In the genomic region with DNA sequence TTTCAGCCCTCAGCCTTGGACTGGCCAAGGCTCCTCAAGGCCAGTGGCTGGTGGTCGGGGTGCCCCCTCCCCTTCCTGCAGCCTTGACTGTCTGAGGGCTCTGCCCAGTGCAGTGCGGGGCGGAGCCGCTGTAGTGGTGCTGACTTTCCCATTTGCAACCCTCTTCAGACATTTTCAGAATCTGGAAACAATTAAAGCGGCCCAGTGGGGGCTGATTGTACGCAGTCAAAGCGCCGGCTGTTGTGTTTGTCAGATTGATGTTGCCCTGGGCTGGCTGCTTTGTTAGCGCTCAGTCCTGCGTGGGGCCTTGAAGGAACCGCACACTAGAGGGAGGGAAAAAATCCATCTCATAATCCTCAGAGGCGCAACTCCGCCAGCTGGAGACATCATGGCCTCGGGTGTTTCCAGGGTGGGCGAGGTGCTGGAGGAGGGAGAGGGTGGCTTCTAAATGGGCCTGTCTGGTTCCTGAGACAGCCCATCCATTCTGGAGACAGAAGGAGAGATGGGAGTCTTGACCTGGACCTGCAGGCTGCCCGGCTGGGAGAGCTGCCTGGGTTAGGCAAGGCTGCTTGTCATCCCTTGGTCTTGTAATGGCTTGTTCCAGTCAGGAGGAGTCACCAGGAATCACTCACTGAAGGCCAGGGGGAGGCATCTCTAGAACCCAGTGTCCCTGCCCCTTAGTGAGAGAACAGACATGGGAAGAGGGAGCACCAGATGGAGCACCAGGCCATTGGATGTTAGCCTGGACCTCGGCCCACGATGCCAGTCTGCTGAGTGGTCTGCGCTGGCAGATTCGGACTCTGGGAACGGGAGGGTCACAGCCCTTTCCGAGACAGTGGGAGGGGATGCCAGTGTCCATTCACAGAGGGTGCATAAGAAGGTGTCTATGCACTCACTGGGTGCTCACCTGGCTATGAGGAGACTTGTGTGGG, we compare ENCODE assay signal across 9 mouse cellular contexts.
DNase-seq lines count a peak whose midpoint lies in the region; ATAC-seq and TF ChIP-seq lines count a peak whose summit lies in the region.
"Had no signal": no experiment of that assay in that cellular context is flagged by ENCODE, and none has a peak within 500 bp of the region (broad histone marks: within the 10 kb centered on the region; RNA-seq: fewer than 3 reads in every experiment).

No protein-coding gene starts in this region.

- DNase-seq in lung, postnatal 25 days (ENCODE audit: low spot score): no peak
- peak; percentile 78 for DNase-seq in limb, embryonic 14.5 days (ENCODE audit: low spot score)
- DNase-seq in adrenal gland, postnatal 4 days (ENCODE audit: low spot score in 2 of 2): no peak
- no peak for DNase-seq in T-cell, adult 2 months (ENCODE audit: low spot score)
- DNase-seq: right cerebral cortex, postnatal 14 days had no signal

- no peaks in the 10 kb centered on the region for H3K9me3 ChIP-seq in lung, embryonic 16.5 days (ENCODE audit: control insufficient read depth, low read length)
- H3K9me3 ChIP-seq in forebrain, embryonic 12.5 days: no peaks in the 10 kb centered on the region
- no peaks in the 10 kb centered on the region for H3K9me3 ChIP-seq in limb, embryonic 14.5 days (ENCODE audit: control insufficient read depth, low read length)
- no peaks in the 10 kb centered on the region for H3K9me3 ChIP-seq in stomach, embryonic 16.5 days (replicated peaks; ENCODE audit: control insufficient read depth, low read length)

- peaks cover 42% of the 10 kb centered on the region for H3K4me1 ChIP-seq in lung, embryonic 16.5 days (replicated peaks; ENCODE audit: control insufficient read depth, insufficient read depth, low read length)
- peaks cover 87% of the 10 kb centered on the region for H3K4me1 ChIP-seq in forebrain, embryonic 12.5 days
- H3K4me1 ChIP-seq in limb, embryonic 14.5 days (ENCODE audit: control insufficient read depth, insufficient read depth, low read length): peaks cover 59% of the 10 kb centered on the region
- H3K4me1 ChIP-seq in stomach, embryonic 16.5 days (ENCODE audit: control insufficient read depth, insufficient read depth, low read length): peaks cover 53% of the 10 kb centered on the region

- 0 out of 2 replicates have a peak overlapping the region, but pooled peaks have one; percentile 26 for H3K9ac ChIP-seq in lung, embryonic 16.5 days (ENCODE audit: low read length)
- peak overlapping the region; percentile 33; the same call in 1 of the 2 replicates for H3K9ac ChIP-seq in forebrain, embryonic 12.5 days
- 0 out of 2 replicates have a peak overlapping the region, but pooled peaks have one; percentile 7 for H3K9ac ChIP-seq in limb, embryonic 14.5 days (ENCODE audit: low read depth, low read length, severe bottlenecking)
- H3K9ac ChIP-seq in stomach, embryonic 16.5 days (ENCODE audit: low read length): peak overlapping the region; percentile 46

- H3K27me3 ChIP-seq in lung, embryonic 16.5 days (ENCODE audit: control insufficient read depth, insufficient read depth, low read depth, low read length): no peaks in the 10 kb centered on the region
- peaks cover 47% of the 10 kb centered on the region for H3K27me3 ChIP-seq in forebrain, embryonic 12.5 days
- H3K27me3 ChIP-seq in limb, embryonic 14.5 days (ENCODE audit: control insufficient read depth, insufficient read depth, low read length): no peaks in the 10 kb centered on the region
- no peaks in the 10 kb centered on the region for H3K27me3 ChIP-seq in stomach, embryonic 16.5 days (ENCODE audit: control insufficient read depth, insufficient read depth, low read length)

- H3K4me2 ChIP-seq in lung, embryonic 16.5 days (ENCODE audit: low read depth, low read length): no peak overlapping the region
- peak overlapping the region; percentile 23 for H3K4me2 ChIP-seq in forebrain, embryonic 12.5 days
- peak overlapping the region; percentile 9 for H3K4me2 ChIP-seq in limb, embryonic 14.5 days (replicated peaks; ENCODE audit: low read depth, low read length, severe bottlenecking)
- H3K4me2 ChIP-seq in stomach, embryonic 16.5 days (ENCODE audit: low read depth, low read length): no peak overlapping the region

- H3K27ac ChIP-seq in lung, embryonic 16.5 days (ENCODE audit: low read length): peak overlapping the region; percentile 27; the same call in 1 of the 2 replicates
- H3K27ac ChIP-seq in forebrain, embryonic 12.5 days: peak overlapping the region; percentile 93
- peak overlapping the region; percentile 74 for H3K27ac ChIP-seq in limb, embryonic 14.5 days (replicated peaks; ENCODE audit: low read depth, low read length)
- H3K27ac ChIP-seq in stomach, embryonic 16.5 days (ENCODE audit: low read length): peak overlapping the region; percentile 74

- TF ChIP-seq POLR2A in limb, embryonic 14.5 days (IDR thresholded peaks at IDR 0.05; ENCODE audit: borderline replicate concordance, extremely low read depth, insufficient read depth, insufficient read length): no peak

- ATAC-seq in lung, embryonic 16.5 days (ENCODE audit: low read depth): peak; percentile 4; the same call in 1 of the 2 replicates
- ATAC-seq in forebrain, embryonic 12.5 days (ENCODE audit: low FRiP score): peak; percentile 43
- peak; percentile 76 for ATAC-seq in limb, embryonic 14.5 days (ENCODE audit: low FRiP score, low read depth)
- ATAC-seq in stomach, embryonic 16.5 days (ENCODE audit: insufficient read depth, low FRiP score): peak; percentile 6; the same call in 1 of the 2 replicates
- ATAC-seq in frontal cortex, adult (ENCODE audit: low TSS enrichment): no peak

- H3K36me3 ChIP-seq in lung, embryonic 16.5 days (ENCODE audit: control insufficient read depth, insufficient read depth, low read length): no peaks in the 10 kb centered on the region
- H3K36me3 ChIP-seq in forebrain, embryonic 12.5 days (replicated peaks): no peaks in the 10 kb centered on the region
- H3K36me3 ChIP-seq in limb, embryonic 14.5 days (ENCODE audit: control insufficient read depth, insufficient read depth, low read length): no peaks in the 10 kb centered on the region
- no peaks in the 10 kb centered on the region for H3K36me3 ChIP-seq in stomach, embryonic 16.5 days (ENCODE audit: control insufficient read depth, insufficient read depth, low read length)

- 52% methylated on average over 22 of the region's 22 CpGs for WGBS in lung, embryonic 16.5 days
- 28% methylated on average over 22 of the region's 22 CpGs for WGBS in forebrain, embryonic 12.5 days
- 33% methylated on average over 22 of the region's 22 CpGs for WGBS in limb, embryonic 14.5 days
- WGBS in stomach, embryonic 16.5 days: 49% methylated on average over 22 of the region's 22 CpGs

- no peak overlapping the region for H3K4me3 ChIP-seq in lung, embryonic 16.5 days (ENCODE audit: low read length)
- no peak overlapping the region for H3K4me3 ChIP-seq in forebrain, embryonic 12.5 days (replicated peaks)
- no peak overlapping the region for H3K4me3 ChIP-seq in limb, embryonic 14.5 days (replicated peaks; ENCODE audit: low read length)
- H3K4me3 ChIP-seq in stomach, embryonic 16.5 days (replicated peaks; ENCODE audit: low read length): no peak overlapping the region

Comparison
In these comparisons a context has a peak if more than half of its experiments do, and no peak if none do; other contexts are left out.
1. H3K27ac ChIP-seq: peak in every context shown above with its lines; median percentile 93 in forebrain, embryonic 12.5 days; 74 in limb, embryonic 14.5 days; 74 in stomach, embryonic 16.5 days; 27 in lung, embryonic 16.5 days.
2. H3K4me2 ChIP-seq: peak in forebrain, embryonic 12.5 days (single experiment) and limb, embryonic 14.5 days (single experiment); none in lung, embryonic 16.5 days (single experiment) and stomach, embryonic 16.5 days (single experiment).
3. Peak in every context shown above with its lines, with median percentiles within 50 percentile points of each other: H3K9ac ChIP-seq.